Mouse (Mus musculus): ENCODE measurements around the gene P4ha1.

The P4ha1 gene

GRCm38 (mm10) chr10:59324311-59325165, 1.4 kb downstream of the P4ha1 start:
- no peak for DNase-seq

- no peak for DNase-seq
These were observed 3.7 kb downstream of the P4ha1 start for GRCm38 (mm10) chr10:59326612-59327315.

GRCm38 (mm10) chr10:59327316-59327710, 4.2 kb downstream of the P4ha1 start:
- no peak for DNase-seq

- DNase-seq: no peak
These were observed 8.6 kb downstream of the P4ha1 start for GRCm38 (mm10) chr10:59331546-59332256.

- DNase-seq: no peak
These were observed 10.3 kb downstream of the P4ha1 start for GRCm38 (mm10) chr10:59333400-59333799.

- peak; percentile 24 for DNase-seq
These were observed 12.1 kb downstream of the P4ha1 start for GRCm38 (mm10) chr10:59334899-59335798.

GRCm38 (mm10) chr10:59336124-59336523, 13.0 kb downstream of the P4ha1 start:
- DNase-seq: no peak

- DNase-seq: no peak
These were observed 23.5 kb downstream of the P4ha1 start for GRCm38 (mm10) chr10:59346560-59346959.

GRCm38 (mm10) chr10:59348200-59348599, 25.1 kb downstream of the P4ha1 start:
- DNase-seq: no peak

GRCm38 (mm10) chr10:59349536-59349935, 26.4 kb downstream of the P4ha1 start:
- DNase-seq: no peak

- DNase-seq: no peak
These were observed 30.0 kb downstream of the P4ha1 start for GRCm38 (mm10) chr10:59353065-59353464.

GRCm38 (mm10) chr10:59354120-59354519, 31.0 kb downstream of the P4ha1 start:
- DNase-seq: no peak

- no peak for DNase-seq
These were observed 31.9 kb downstream of the P4ha1 start for GRCm38 (mm10) chr10:59355020-59355419.

- DNase-seq: no peak
These were observed 35.6 kb downstream of the P4ha1 start for GRCm38 (mm10) chr10:59358744-59359143.

GRCm38 (mm10) chr10:59363208-59363607, 40.1 kb downstream of the P4ha1 start:
- DNase-seq: no peak

- no peak for DNase-seq
These were observed 41.5 kb downstream of the P4ha1 start for GRCm38 (mm10) chr10:59364551-59364950.

- no peak for DNase-seq
These were observed 42.9 kb downstream of the P4ha1 start for GRCm38 (mm10) chr10:59365804-59366589.

GRCm38 (mm10) chr10:59366746-59367145, 43.6 kb downstream of the P4ha1 start:
- no peak for DNase-seq

- no peak for DNase-seq
These were observed 44.1 kb downstream of the P4ha1 start for GRCm38 (mm10) chr10:59367206-59367605.

GRCm38 (mm10) chr10:59368729-59369128, 45.6 kb downstream of the P4ha1 start:
- no peak for DNase-seq

- no peak for DNase-seq
These were observed 46.3 kb downstream of the P4ha1 start for GRCm38 (mm10) chr10:59369426-59369825.

- DNase-seq: no peak
These were observed 54.8 kb downstream of the P4ha1 start for GRCm38 (mm10) chr10:59377906-59378305.
